Mouse (Mus musculus): ENCODE data around the gene Cpne5. TPM values are rescaled to one million over a fixed set of nuclear protein-coding genes. Genes with fewer than 3 reads are reported as not detected.
A peak's percentile ranks its signal among the peaks of the same experiment; 100 is the strongest.

Cpne5 gene
- polyA plus RNA-seq, 1 experiment from 2014 or later: 12.9 TPM

GRCm38 (mm10) chr17:29156866-29157265 is 81.1 kb downstream of the Cpne5 start:
- 87% methylated on average over 8 of the region's 8 CpGs for WGBS
- Histone ChIP-seq H3K4me2 (ENCODE audit: low read length) (no peak overlapping the region), H3K27me3 (replicated peaks; ENCODE audit: control insufficient read depth, insufficient read depth, low read length) (no peaks in the 10 kb centered on the region), H3K9me3 (ENCODE audit: control insufficient read depth, low read length) (peaks cover 9% of the 10 kb centered on the region), H3K36me3 (ENCODE audit: control insufficient read depth, insufficient read depth, low read length) (no peaks in the 10 kb centered on the region), H3K9ac (ENCODE audit: low read length) (no peak overlapping the region), H3K4me1 (replicated peaks; ENCODE audit: control insufficient read depth, insufficient read depth, low read length) (peaks cover 7% of the 10 kb centered on the region; the same call in 1 of the 2 replicates), H3K27ac (ENCODE audit: low read depth) (no peak overlapping the region), H3K4me3 (ENCODE audit: low read depth, low read length) (no peak overlapping the region)
- DNase-seq (ENCODE audit: low spot score) (no peak), ATAC-seq (replicated peaks; ENCODE audit: low FRiP score, low TSS enrichment, low read depth) (no peak)

- H3K27ac ChIP-seq (ENCODE audit: low read depth): peak overlapping the region; percentile 23; the same call in 1 of the 2 replicates
- H3K36me3 ChIP-seq (ENCODE audit: control insufficient read depth, insufficient read depth, low read length): no peaks in the 10 kb centered on the region
- DNase-seq (ENCODE audit: low spot score): no peak
- ATAC-seq (replicated peaks; ENCODE audit: low FRiP score, low TSS enrichment, low read depth): no peak
- no peak overlapping the region for H3K4me2 ChIP-seq (ENCODE audit: low read length)
- no peaks in the 10 kb centered on the region for H3K27me3 ChIP-seq (replicated peaks; ENCODE audit: control insufficient read depth, insufficient read depth, low read length)
- H3K4me3 ChIP-seq (ENCODE audit: low read depth, low read length): no peak overlapping the region
- peaks cover 4% of the 10 kb centered on the region for H3K9me3 ChIP-seq (ENCODE audit: control insufficient read depth, low read length)
- WGBS: 85% methylated on average over 16 of the region's 16 CpGs
- no peak overlapping the region for H3K9ac ChIP-seq (ENCODE audit: low read length)
- H3K4me1 ChIP-seq (replicated peaks; ENCODE audit: control insufficient read depth, insufficient read depth, low read length): peaks cover 7% of the 10 kb centered on the region; the same call in 1 of the 2 replicates
Observed at GRCm38 (mm10) chr17:29156396-29156795, 81.6 kb downstream of the Cpne5 start.

GRCm38 (mm10) chr17:29155355-29156135 is 82.4 kb downstream of the Cpne5 start:
- Histone ChIP-seq H3K36me3 (ENCODE audit: control insufficient read depth, insufficient read depth, low read length) (no peaks in the 10 kb centered on the region), H3K27me3 (replicated peaks; ENCODE audit: control insufficient read depth, insufficient read depth, low read length) (no peaks in the 10 kb centered on the region), H3K4me1 (replicated peaks; ENCODE audit: control insufficient read depth, insufficient read depth, low read length) (peaks cover 7% of the 10 kb centered on the region; the same call in 1 of the 2 replicates), H3K9ac (ENCODE audit: low read length) (no peak overlapping the region), H3K27ac (ENCODE audit: low read depth) (peak overlapping the region; percentile 23; the same call in 1 of the 2 replicates), H3K9me3 (ENCODE audit: control insufficient read depth, low read length) (no peaks in the 10 kb centered on the region), H3K4me3 (ENCODE audit: low read depth, low read length) (no peak overlapping the region), H3K4me2 (ENCODE audit: low read length) (no peak overlapping the region)
- 69% methylated on average over 12 of the region's 12 CpGs for WGBS
- DNase-seq (ENCODE audit: low spot score) (no peak), ATAC-seq (replicated peaks; ENCODE audit: low FRiP score, low TSS enrichment, low read depth) (no peak)

GRCm38 (mm10) chr17:29154247-29154646 is 83.7 kb downstream of the Cpne5 start:
- DNase-seq (ENCODE audit: low spot score) (no peak), ATAC-seq (replicated peaks; ENCODE audit: low FRiP score, low TSS enrichment, low read depth) (no peak)
- H3K4me2 ChIP-seq (ENCODE audit: low read length): no peak overlapping the region
- WGBS: 79% methylated on average over 13 of the region's 13 CpGs
- no peaks in the 10 kb centered on the region for H3K36me3 ChIP-seq (ENCODE audit: control insufficient read depth, insufficient read depth, low read length)
- H3K9me3 ChIP-seq (ENCODE audit: control insufficient read depth, low read length): no peaks in the 10 kb centered on the region
- H3K27ac ChIP-seq (ENCODE audit: low read depth): no peak overlapping the region
- H3K27me3 ChIP-seq (replicated peaks; ENCODE audit: control insufficient read depth, insufficient read depth, low read length): no peaks in the 10 kb centered on the region
- no peak overlapping the region for H3K9ac ChIP-seq (ENCODE audit: low read length)
- H3K4me1 ChIP-seq (replicated peaks; ENCODE audit: control insufficient read depth, insufficient read depth, low read length): peaks cover 7% of the 10 kb centered on the region; the same call in 1 of the 2 replicates
- no peak overlapping the region for H3K4me3 ChIP-seq (ENCODE audit: low read depth, low read length)

- Histone ChIP-seq H3K4me3 (ENCODE audit: low read depth, low read length) (no peak overlapping the region), H3K4me1 (replicated peaks; ENCODE audit: control insufficient read depth, insufficient read depth, low read length) (peaks cover 7% of the 10 kb centered on the region; the same call in 1 of the 2 replicates), H3K27me3 (replicated peaks; ENCODE audit: control insufficient read depth, insufficient read depth, low read length) (no peaks in the 10 kb centered on the region), H3K27ac (ENCODE audit: low read depth) (no peak overlapping the region), H3K4me2 (ENCODE audit: low read length) (no peak overlapping the region), H3K36me3 (ENCODE audit: control insufficient read depth, insufficient read depth, low read length) (no peaks in the 10 kb centered on the region), H3K9ac (ENCODE audit: low read length) (no peak overlapping the region), H3K9me3 (ENCODE audit: control insufficient read depth, low read length) (no peaks in the 10 kb centered on the region)
- no peak for ATAC-seq (replicated peaks; ENCODE audit: low FRiP score, low TSS enrichment, low read depth)
- DNase-seq (ENCODE audit: low spot score): no peak
- WGBS: 76% methylated on average over 5 of the region's 5 CpGs
Observed at GRCm38 (mm10) chr17:29152547-29152946, 85.4 kb downstream of the Cpne5 start.

- H3K4me3 ChIP-seq (ENCODE audit: low read depth, low read length): no peak overlapping the region
- H3K4me2 ChIP-seq (ENCODE audit: low read length): no peak overlapping the region
- H3K27me3 ChIP-seq (replicated peaks; ENCODE audit: control insufficient read depth, insufficient read depth, low read length): no peaks in the 10 kb centered on the region
- no peak for ATAC-seq (replicated peaks; ENCODE audit: low FRiP score, low TSS enrichment, low read depth)
- no peaks in the 10 kb centered on the region for H3K36me3 ChIP-seq (ENCODE audit: control insufficient read depth, insufficient read depth, low read length)
- H3K27ac ChIP-seq (ENCODE audit: low read depth): no peak overlapping the region
- no peaks in the 10 kb centered on the region for H3K4me1 ChIP-seq (replicated peaks; ENCODE audit: control insufficient read depth, insufficient read depth, low read length)
- H3K9ac ChIP-seq (ENCODE audit: low read length): no peak overlapping the region
- DNase-seq (ENCODE audit: low spot score): no peak
- WGBS: 73% methylated on average over 7 of the region's 7 CpGs
- no peaks in the 10 kb centered on the region for H3K9me3 ChIP-seq (ENCODE audit: control insufficient read depth, low read length)
Observed at GRCm38 (mm10) chr17:29149766-29150165, 88.2 kb downstream of the Cpne5 start.

- no peaks in the 10 kb centered on the region for H3K9me3 ChIP-seq (ENCODE audit: control insufficient read depth, low read length)
- no peak overlapping the region for H3K4me3 ChIP-seq (ENCODE audit: low read depth, low read length)
- DNase-seq (ENCODE audit: low spot score) (no peak), ATAC-seq (replicated peaks; ENCODE audit: low FRiP score, low TSS enrichment, low read depth) (no peak)
- no peak overlapping the region for H3K9ac ChIP-seq (ENCODE audit: low read length)
- no peaks in the 10 kb centered on the region for H3K36me3 ChIP-seq (ENCODE audit: control insufficient read depth, insufficient read depth, low read length)
- H3K27me3 ChIP-seq (replicated peaks; ENCODE audit: control insufficient read depth, insufficient read depth, low read length): no peaks in the 10 kb centered on the region
- no peak overlapping the region for H3K4me2 ChIP-seq (ENCODE audit: low read length)
- H3K4me1 ChIP-seq (replicated peaks; ENCODE audit: control insufficient read depth, insufficient read depth, low read length): no peaks in the 10 kb centered on the region
- H3K27ac ChIP-seq (ENCODE audit: low read depth): no peak overlapping the region
- 81% methylated on average over 6 of the region's 6 CpGs for WGBS
Observed at GRCm38 (mm10) chr17:29147773-29148172, 90.2 kb downstream of the Cpne5 start.

GRCm38 (mm10) chr17:29147273-29147672 is 90.7 kb downstream of the Cpne5 start:
- DNase-seq (ENCODE audit: low spot score): no peak
- 76% methylated on average over 14 of the region's 14 CpGs for WGBS

GRCm38 (mm10) chr17:29145101-29145500 is 92.9 kb downstream of the Cpne5 start:
- Histone ChIP-seq H3K4me1 (replicated peaks; ENCODE audit: control insufficient read depth, insufficient read depth, low read length) (no peaks in the 10 kb centered on the region), H3K27me3 (replicated peaks; ENCODE audit: control insufficient read depth, insufficient read depth, low read length) (no peaks in the 10 kb centered on the region), H3K4me2 (ENCODE audit: low read length) (no peak overlapping the region), H3K9me3 (ENCODE audit: control insufficient read depth, low read length) (no peaks in the 10 kb centered on the region), H3K9ac (ENCODE audit: low read length) (no peak overlapping the region), H3K27ac (ENCODE audit: low read depth) (no peak overlapping the region), H3K36me3 (ENCODE audit: control insufficient read depth, insufficient read depth, low read length) (no peaks in the 10 kb centered on the region), H3K4me3 (ENCODE audit: low read depth, low read length) (no peak overlapping the region)
- no peak for ATAC-seq (replicated peaks; ENCODE audit: low FRiP score, low TSS enrichment, low read depth)
- WGBS: 90% methylated on average over 12 of the region's 12 CpGs
- no peak for DNase-seq (ENCODE audit: low spot score)

More at GRCm38 (mm10) chr17:29147273-29147672, 90.7 kb downstream of the Cpne5 start:
- no peak for ATAC-seq (replicated peaks; ENCODE audit: low FRiP score, low TSS enrichment, low read depth)
- no peak overlapping the region for H3K4me2 ChIP-seq (ENCODE audit: low read length)
- H3K27ac ChIP-seq (ENCODE audit: low read depth): no peak overlapping the region
- H3K27me3 ChIP-seq (replicated peaks; ENCODE audit: control insufficient read depth, insufficient read depth, low read length): no peaks in the 10 kb centered on the region
- H3K36me3 ChIP-seq (ENCODE audit: control insufficient read depth, insufficient read depth, low read length): no peaks in the 10 kb centered on the region
- no peaks in the 10 kb centered on the region for H3K4me1 ChIP-seq (replicated peaks; ENCODE audit: control insufficient read depth, insufficient read depth, low read length)
- H3K9ac ChIP-seq (ENCODE audit: low read length): no peak overlapping the region
- H3K4me3 ChIP-seq (ENCODE audit: low read depth, low read length): no peak overlapping the region
- H3K9me3 ChIP-seq (ENCODE audit: control insufficient read depth, low read length): no peaks in the 10 kb centered on the region
